Mouse (Mus musculus): ENCODE data around the gene Hint3.

Gene Hint3

DNA sequence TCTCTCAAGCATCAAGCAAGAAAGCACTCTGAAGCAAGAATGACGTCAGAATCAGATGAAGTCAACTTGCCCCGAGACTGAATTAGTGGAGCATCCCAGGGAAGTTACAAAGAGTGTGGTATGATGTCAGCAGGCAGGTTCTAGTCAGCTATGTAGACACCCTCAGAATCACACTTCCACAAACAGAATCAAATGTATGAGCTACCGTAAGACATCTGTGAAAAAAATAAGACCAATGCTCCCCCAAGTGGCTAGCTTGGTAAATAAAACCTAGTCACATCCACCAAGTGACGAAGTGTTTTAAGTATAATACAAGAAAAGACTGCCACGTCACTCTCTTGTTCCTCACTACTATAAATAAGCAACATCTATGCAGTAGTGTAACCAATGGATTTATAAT lies 42.4 kb downstream of the Hint3 start:
- DNase-seq (ENCODE audit: low spot score), result peak; percentile 26

GRCm38 (mm10) chr10:30585691-30586090 lies 43.7 kb downstream of the Hint3 start:
- DNase-seq (ENCODE audit: low spot score), result no peak

- DNase-seq (ENCODE audit: low spot score), result no peak
These were observed 51.7 kb downstream of the Hint3 start for GRCm38 (mm10) chr10:30577670-30578280.

DNA sequence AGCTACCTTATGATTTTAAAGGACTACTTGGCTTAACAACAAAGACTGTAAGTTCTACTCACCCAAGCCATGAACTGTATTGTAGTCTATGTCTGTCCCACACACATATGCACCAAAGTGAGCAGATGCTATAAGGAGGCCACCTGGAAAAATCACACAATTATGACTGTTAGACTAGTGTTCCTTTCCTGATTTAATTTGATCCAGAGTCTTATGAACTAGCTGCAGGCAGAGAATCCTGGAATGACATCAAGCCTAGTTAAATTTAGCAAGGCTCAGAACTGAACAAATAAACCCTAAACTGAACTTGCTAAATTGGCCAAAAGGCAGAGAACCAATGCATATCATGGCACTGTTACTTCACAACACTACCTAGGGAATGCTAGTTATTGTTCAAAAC lies 63.1 kb downstream of the Hint3 start:
- DNase-seq (ENCODE audit: low spot score), result peak; percentile 15

DNA sequence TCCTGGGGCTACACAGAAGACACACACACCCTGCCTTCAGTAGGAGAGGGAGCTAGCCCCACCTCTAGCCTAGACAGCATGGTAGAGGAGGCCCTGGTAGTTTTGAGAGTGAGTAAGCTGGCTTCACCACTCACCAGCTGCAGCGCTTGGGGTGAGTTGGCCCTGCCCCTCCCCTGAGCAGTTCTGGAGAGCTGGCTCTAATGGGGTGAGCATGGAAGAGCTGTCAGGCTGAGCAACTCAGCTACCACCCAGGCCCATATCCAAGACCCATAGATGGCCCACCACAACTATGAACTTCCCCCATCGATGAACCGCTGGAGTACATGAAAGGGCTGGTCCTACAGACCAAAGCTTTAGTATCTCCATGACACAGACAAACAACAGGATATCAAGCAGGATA lies 64.8 kb downstream of the Hint3 start:
- DNase-seq (ENCODE audit: low spot score), result no peak
